Mouse (Mus musculus): ENCODE data around the gene Npcd. TPM values are rescaled to one million over a fixed set of nuclear protein-coding genes. Genes with fewer than 3 reads are reported as not detected.
A peak's percentile ranks its signal among the peaks of the same experiment; 100 is the strongest.

Gene Npcd
- total and polyA plus RNA-seq, 2 experiments from 2014 or later, result 2.7 to 12.6 TPM

- Histone ChIP-seq H3K4me2 (ENCODE audit: low read depth, low read length) (no peak overlapping the region), H3K27me3 (ENCODE audit: insufficient read depth, low read length) (no peaks in the 10 kb centered on the region)
- TF ChIP-seq CTCF (IDR thresholded peaks at IDR 0.05; ENCODE audit: low read depth), result no peak
Observed at GRCm38 (mm10) chr15:79798591-79798990, 35.4 kb downstream of the Npcd start.

DNA sequence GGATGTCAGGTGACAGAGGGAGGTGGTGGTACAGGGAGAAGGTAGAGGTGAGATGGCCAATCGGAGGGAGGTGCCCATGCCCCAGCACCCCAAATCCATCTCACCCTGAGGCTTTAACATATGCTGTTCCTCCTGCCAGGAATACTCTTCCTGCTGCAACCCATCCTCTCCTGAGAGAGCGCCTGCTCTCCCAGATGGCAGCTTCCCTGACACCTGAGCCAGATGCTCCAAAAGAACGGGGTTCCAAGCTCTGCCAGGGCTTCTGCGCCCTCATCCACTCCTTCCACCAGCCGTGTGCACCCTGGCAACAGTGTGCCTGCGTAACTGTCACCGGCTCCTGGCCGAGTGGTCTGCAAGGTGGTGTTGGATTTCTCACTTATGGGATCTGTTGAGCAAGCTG is 36.4 kb downstream of the Npcd start:
- TF ChIP-seq CTCF (IDR thresholded peaks at IDR 0.05; ENCODE audit: low read depth), result no peak
- no peak for DNase-seq (ENCODE audit: low spot score)
- ATAC-seq, result no peak

More at GRCm38 (mm10) chr15:79798591-79798990, 35.4 kb downstream of the Npcd start:
- H3K9ac ChIP-seq (replicated peaks; ENCODE audit: low read length), result no peak overlapping the region
- no peak for DNase-seq (ENCODE audit: low spot score)
- H3K36me3 ChIP-seq (ENCODE audit: insufficient read depth, low read length), result no peaks in the 10 kb centered on the region
- WGBS, result 88% methylated on average over 10 of the region's 10 CpGs
- H3K9me3 ChIP-seq (ENCODE audit: low read length), result no peaks in the 10 kb centered on the region
- no peak overlapping the region for H3K27ac ChIP-seq
- H3K4me1 ChIP-seq (ENCODE audit: insufficient read depth, low read length), result peaks cover 5% of the 10 kb centered on the region; the same call in 1 of the 2 replicates
- H3K4me3 ChIP-seq (ENCODE audit: low read length), result no peak overlapping the region
- no peak for ATAC-seq

GRCm38 (mm10) chr15:79797096-79797495 is 36.9 kb downstream of the Npcd start:
- no peak for DNase-seq (ENCODE audit: low spot score)
- H3K36me3 ChIP-seq (ENCODE audit: insufficient read depth, low read length), result no peaks in the 10 kb centered on the region
- WGBS, result 85% methylated on average over 7 of the region's 7 CpGs
- ATAC-seq, result no peak
- no peaks in the 10 kb centered on the region for H3K27me3 ChIP-seq (ENCODE audit: insufficient read depth, low read length)
- H3K9me3 ChIP-seq (ENCODE audit: low read length), result no peaks in the 10 kb centered on the region
- H3K4me1 ChIP-seq (ENCODE audit: insufficient read depth, low read length), result no peaks in the 10 kb centered on the region
- H3K27ac ChIP-seq, result no peak overlapping the region
- no peak overlapping the region for H3K9ac ChIP-seq (replicated peaks; ENCODE audit: low read length)
- H3K4me3 ChIP-seq (ENCODE audit: low read length), result no peak overlapping the region
- no peak overlapping the region for H3K4me2 ChIP-seq (ENCODE audit: low read depth, low read length)
- no peak for TF ChIP-seq CTCF (IDR thresholded peaks at IDR 0.05; ENCODE audit: low read depth)

More for the DNA sequence above, 36.4 kb downstream of the Npcd start:
- H3K36me3 ChIP-seq (ENCODE audit: insufficient read depth, low read length), result no peaks in the 10 kb centered on the region
- H3K4me2 ChIP-seq (ENCODE audit: low read depth, low read length), result no peak overlapping the region
- H3K27ac ChIP-seq, result no peak overlapping the region
- H3K4me1 ChIP-seq (ENCODE audit: insufficient read depth, low read length), result peaks cover 5% of the 10 kb centered on the region; the same call in 1 of the 2 replicates
- no peaks in the 10 kb centered on the region for H3K9me3 ChIP-seq (ENCODE audit: low read length)
- H3K27me3 ChIP-seq (ENCODE audit: insufficient read depth, low read length), result no peaks in the 10 kb centered on the region
- H3K4me3 ChIP-seq (ENCODE audit: low read length), result no peak overlapping the region
- H3K9ac ChIP-seq (replicated peaks; ENCODE audit: low read length), result no peak overlapping the region
- WGBS, result 88% methylated on average over 8 of the region's 8 CpGs

DNA sequence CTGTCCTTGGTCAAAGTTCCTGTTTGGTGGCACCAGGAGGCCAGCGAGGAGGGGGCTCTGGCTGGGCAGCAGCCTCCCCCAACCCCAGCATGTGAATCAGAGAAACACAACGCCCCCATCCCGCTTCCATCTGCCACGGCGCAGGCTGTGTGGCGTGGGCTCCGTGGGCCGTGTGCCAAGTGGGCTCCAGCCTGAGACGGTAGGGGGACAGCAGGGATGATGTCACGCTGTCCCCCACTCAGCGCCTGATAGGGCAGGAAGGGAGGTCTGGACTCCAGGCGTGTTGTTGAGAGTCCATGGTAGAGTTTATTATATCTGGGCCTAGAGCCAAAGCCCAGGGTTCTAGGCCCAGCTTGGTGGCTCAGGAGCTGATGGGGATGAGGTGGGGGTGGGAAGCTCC is 37.8 kb downstream of the Npcd start:
- no peaks in the 10 kb centered on the region for H3K4me1 ChIP-seq (ENCODE audit: insufficient read depth, low read length)
- no peak for TF ChIP-seq CTCF (IDR thresholded peaks at IDR 0.05; ENCODE audit: low read depth)
- WGBS, result 65% methylated on average over 12 of the region's 12 CpGs
- no peak for DNase-seq (ENCODE audit: low spot score)
- H3K27me3 ChIP-seq (ENCODE audit: insufficient read depth, low read length), result no peaks in the 10 kb centered on the region
- no peak overlapping the region for H3K9ac ChIP-seq (replicated peaks; ENCODE audit: low read length)
- no peak overlapping the region for H3K27ac ChIP-seq
- no peaks in the 10 kb centered on the region for H3K9me3 ChIP-seq (ENCODE audit: low read length)
- H3K4me2 ChIP-seq (ENCODE audit: low read depth, low read length), result no peak overlapping the region
- no peaks in the 10 kb centered on the region for H3K36me3 ChIP-seq (ENCODE audit: insufficient read depth, low read length)
- H3K4me3 ChIP-seq (ENCODE audit: low read length), result no peak overlapping the region
- ATAC-seq, result peak; percentile 18; the same call in 1 of the 2 replicates

DNA sequence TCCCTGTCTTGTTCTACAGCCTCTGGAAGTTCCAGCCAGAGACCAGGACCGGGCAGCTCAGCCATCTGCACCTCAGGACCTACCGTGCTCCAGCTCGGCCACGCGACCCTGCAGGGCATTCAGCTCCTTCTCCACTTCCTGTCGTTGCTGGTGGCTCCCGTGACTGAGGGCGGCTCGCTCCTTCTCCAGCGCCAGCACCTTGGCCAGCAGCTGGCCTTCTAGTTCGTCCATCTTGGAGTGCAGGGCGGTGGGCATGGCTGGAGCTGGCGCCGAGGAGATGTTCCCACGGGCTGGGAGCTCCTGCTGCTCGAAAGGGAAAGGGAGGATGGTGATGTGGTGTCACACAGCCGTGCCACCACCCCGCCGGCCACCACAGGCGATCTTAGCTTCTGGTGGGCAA is 39.9 kb downstream of the Npcd start:
- no peak for TF ChIP-seq CTCF (IDR thresholded peaks at IDR 0.05; ENCODE audit: low read depth)
- no peak for DNase-seq (ENCODE audit: low spot score)
- Histone ChIP-seq H3K27me3 (ENCODE audit: insufficient read depth, low read length) (no peaks in the 10 kb centered on the region), H3K4me1 (ENCODE audit: insufficient read depth, low read length) (no peaks in the 10 kb centered on the region), H3K9me3 (ENCODE audit: low read length) (no peaks in the 10 kb centered on the region), H3K36me3 (ENCODE audit: insufficient read depth, low read length) (no peaks in the 10 kb centered on the region), H3K27ac (no peak overlapping the region), H3K4me3 (ENCODE audit: low read length) (no peak overlapping the region), H3K9ac (replicated peaks; ENCODE audit: low read length) (no peak overlapping the region), H3K4me2 (ENCODE audit: low read depth, low read length) (no peak overlapping the region)
- WGBS, result 44% methylated on average over 20 of the region's 20 CpGs
- ATAC-seq, result no peak

DNA sequence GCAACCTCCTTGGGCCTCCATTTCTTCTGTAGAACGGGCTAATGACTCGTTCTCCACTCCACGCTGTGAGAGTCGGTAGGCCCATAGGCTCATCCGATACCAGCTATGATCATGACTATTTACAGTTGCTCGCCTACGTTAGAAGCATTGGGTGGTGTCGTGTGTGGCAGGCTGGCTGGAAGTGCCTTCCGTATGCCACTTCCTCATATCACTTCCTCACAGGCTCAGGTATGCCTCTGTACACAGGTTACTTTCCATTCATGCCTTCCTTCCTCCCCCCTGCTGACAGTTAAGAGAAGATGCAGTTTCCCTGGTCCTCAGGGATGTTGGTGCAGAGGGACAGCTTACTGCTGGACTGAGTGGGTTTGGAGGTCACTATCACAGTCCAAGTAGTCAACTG is 41.0 kb downstream of the Npcd start:
- H3K4me2 ChIP-seq (ENCODE audit: low read depth, low read length), result no peak overlapping the region
- ATAC-seq, result no peak

GRCm38 (mm10) chr15:79792455-79792854 is 41.6 kb downstream of the Npcd start:
- no peak for TF ChIP-seq CTCF (IDR thresholded peaks at IDR 0.05; ENCODE audit: low read depth)
- 26% methylated on average over 19 of the region's 19 CpGs for WGBS
- Histone ChIP-seq H3K9ac (replicated peaks; ENCODE audit: low read length) (no peak overlapping the region), H3K4me2 (ENCODE audit: low read depth, low read length) (no peak overlapping the region), H3K4me3 (ENCODE audit: low read length) (no peak overlapping the region), H3K27ac (no peak overlapping the region), H3K4me1 (ENCODE audit: insufficient read depth, low read length) (no peaks in the 10 kb centered on the region), H3K36me3 (ENCODE audit: insufficient read depth, low read length) (no peaks in the 10 kb centered on the region), H3K27me3 (ENCODE audit: insufficient read depth, low read length) (no peaks in the 10 kb centered on the region), H3K9me3 (ENCODE audit: low read length) (no peaks in the 10 kb centered on the region)
- ATAC-seq, result peak; percentile 24; the same call in 1 of the 2 replicates
- DNase-seq (ENCODE audit: low spot score), result no peak

More for the DNA sequence above, 41.0 kb downstream of the Npcd start:
- no peaks in the 10 kb centered on the region for H3K27me3 ChIP-seq (ENCODE audit: insufficient read depth, low read length)
- H3K4me1 ChIP-seq (ENCODE audit: insufficient read depth, low read length), result no peaks in the 10 kb centered on the region
- no peak overlapping the region for H3K27ac ChIP-seq
- no peak for DNase-seq (ENCODE audit: low spot score)
- H3K36me3 ChIP-seq (ENCODE audit: insufficient read depth, low read length), result no peaks in the 10 kb centered on the region
- no peak overlapping the region for H3K4me3 ChIP-seq (ENCODE audit: low read length)
- WGBS, result 93% methylated on average over 9 of the region's 9 CpGs
- H3K9me3 ChIP-seq (ENCODE audit: low read length), result no peaks in the 10 kb centered on the region
- no peak overlapping the region for H3K9ac ChIP-seq (replicated peaks; ENCODE audit: low read length)
- TF ChIP-seq CTCF (IDR thresholded peaks at IDR 0.05; ENCODE audit: low read depth), result no peak
